Mouse (Mus musculus) brain, embryonic 14.5 days (tissue): ENCODE measurements around the gene Sh3pxd2a. TPM values are rescaled to one million over a fixed set of nuclear protein-coding genes. Genes with fewer than 3 reads are reported as not detected.

Experiments
- DNase-seq: peaks from one replicate; pipeline ENCODE4 v3.0.0-alpha.2; 2011; ENCODE audit warnings: low read depth
- CTCF ChIP-seq: fragments of 200-500 bp; IDR thresholded peaks from 2 replicates; pipeline ENCODE4 v1.5.1; 2012; ENCODE audit warnings: inconsistent platforms, mild to moderate bottlenecking, moderate library complexity, borderline replicate concordance; ENCODE audit not compliant: insufficient read depth, insufficient read length; ENCODE audit errors: extremely low read depth
- POLR2A ChIP-seq: fragments of 200-500 bp; IDR thresholded peaks from 2 replicates; pipeline ENCODE4 v1.6.1; 2012; ENCODE audit warnings: mild to moderate bottlenecking, inconsistent platforms, borderline replicate concordance; ENCODE audit not compliant: poor library complexity, insufficient read depth, insufficient read length, severe bottlenecking; ENCODE audit errors: extremely low read depth
- polyA plus RNA-seq: library from polyadenylated mRNA; depleted of rRNA; stranded (reverse); fragments of >200 nt; gene quantifications from 2 replicates; pipeline ENCODE4 v1.2.3, GENCODE M21; 2012; rRNA removed

Gene Sh3pxd2a
- 10.1 and 14.5 TPM in 2 replicates for polyA plus RNA-seq

DNA sequence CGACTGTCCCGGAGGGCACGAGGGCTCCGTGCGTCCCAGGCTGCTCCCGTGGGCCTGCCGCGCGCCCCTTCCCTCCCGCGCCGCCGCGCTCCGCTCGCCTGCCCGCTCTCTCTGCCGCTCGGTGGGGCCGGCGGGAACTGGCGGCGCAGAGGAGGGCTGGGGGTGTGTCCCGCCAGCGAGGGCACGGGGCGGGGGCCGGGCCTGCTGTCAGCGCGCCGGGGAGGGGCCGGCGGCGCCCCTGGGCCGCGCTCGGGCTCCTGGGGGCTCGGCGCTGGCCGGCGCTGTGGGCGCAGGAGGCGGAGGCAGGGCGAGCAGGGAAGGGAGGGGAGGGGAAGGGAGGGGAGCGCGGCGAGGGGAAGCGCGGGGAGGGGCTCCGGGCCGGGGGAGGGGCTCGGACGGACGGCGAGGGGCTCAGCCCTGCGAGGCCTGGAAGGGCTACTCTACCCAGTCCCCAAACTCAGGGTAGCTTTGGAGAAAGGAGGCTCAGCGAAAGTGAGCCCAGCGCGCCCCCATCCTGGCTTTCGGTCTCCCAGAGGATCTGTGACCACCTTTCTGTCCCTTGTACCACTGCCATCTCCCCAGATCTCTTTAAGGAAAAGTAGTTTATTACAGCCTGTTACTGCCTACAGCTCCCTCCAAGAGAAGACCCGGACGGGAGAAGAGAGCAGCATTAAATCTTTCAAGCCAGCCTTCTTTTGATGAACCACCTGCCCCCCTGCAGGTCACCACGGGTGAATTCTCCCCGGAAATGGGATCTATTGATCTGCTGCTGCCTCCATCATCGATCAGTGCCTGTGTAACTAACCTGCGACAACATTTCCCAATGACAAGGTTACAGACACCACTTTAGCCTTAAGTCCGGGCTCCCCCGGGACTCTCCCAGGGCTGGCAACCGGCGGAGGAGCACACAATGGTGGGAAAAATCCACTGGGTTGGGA is at the start of gene Sh3pxd2a:
TSS of gene Sh3pxd2a (minus strand) at position 98 of the 938 bp plus-strand sequence.
- TF ChIP-seq CTCF: no peak
- TF ChIP-seq POLR2A: peak; percentile 29; the same call in 1 of the 2 replicates
- DNase-seq: peak; percentile 87

DNA sequence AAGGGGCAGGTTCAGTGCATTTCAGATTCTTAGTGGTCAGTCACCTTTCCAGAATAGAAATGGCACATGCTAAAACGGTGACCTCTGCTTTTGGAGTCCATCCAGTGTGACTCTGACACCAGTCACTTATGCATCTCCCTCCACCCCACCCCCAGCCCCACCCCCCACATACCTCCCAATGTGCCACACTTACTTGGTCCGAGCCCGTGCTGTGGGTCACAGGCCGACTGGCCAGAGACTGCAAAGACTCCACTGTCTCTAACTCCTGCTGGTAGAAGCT is 49.4 kb upstream of the Sh3pxd2a start:
- TF ChIP-seq CTCF (no peak), POLR2A (no peak)
- DNase-seq: no peak

- TF ChIP-seq POLR2A (no peak), CTCF (no peak)
These were observed 48.8 kb upstream of the Sh3pxd2a start for GRCm38 (mm10) chr19:47512794-47513617.

GRCm38 (mm10) chr19:47511958-47512357 is 47.8 kb upstream of the Sh3pxd2a start:
- TF ChIP-seq POLR2A (no peak), CTCF (no peak)
- DNase-seq: no peak

More at GRCm38 (mm10) chr19:47512794-47513617, 48.8 kb upstream of the Sh3pxd2a start:
- DNase-seq: no peak

GRCm38 (mm10) chr19:47511294-47511675 is 47.1 kb upstream of the Sh3pxd2a start:
- TF ChIP-seq POLR2A: no peak
- TF ChIP-seq CTCF: no peak
- DNase-seq: no peak

- no peak for TF ChIP-seq CTCF
- no peak for TF ChIP-seq POLR2A
- peak; percentile 45 for DNase-seq
These were observed 46.5 kb upstream of the Sh3pxd2a start for GRCm38 (mm10) chr19:47510473-47511293.

DNA sequence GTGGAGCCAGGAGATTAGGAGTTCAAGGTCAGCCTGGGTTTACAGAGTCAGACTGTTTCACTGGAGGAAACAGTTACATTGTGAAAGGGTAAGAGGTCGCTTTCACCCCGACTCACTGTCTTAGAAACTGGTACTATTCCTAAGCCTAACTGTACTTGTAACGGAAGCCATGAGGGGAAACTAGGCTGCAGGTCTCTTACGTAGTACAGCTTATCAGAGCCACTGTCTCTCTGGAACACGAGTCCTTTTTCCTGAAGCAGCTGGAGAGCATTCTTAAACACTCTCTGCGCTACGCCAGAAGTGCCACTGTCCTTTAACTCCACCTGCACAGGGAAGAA is 45.9 kb upstream of the Sh3pxd2a start:
- TF ChIP-seq POLR2A (no peak), CTCF (no peak)
- DNase-seq: no peak

GRCm38 (mm10) chr19:47508771-47509281 is 44.6 kb upstream of the Sh3pxd2a start:
- TF ChIP-seq CTCF (no peak), POLR2A (no peak)
- DNase-seq: no peak

- no peak for DNase-seq
These were observed 44.0 kb upstream of the Sh3pxd2a start for GRCm38 (mm10) chr19:47508191-47508590.

DNA sequence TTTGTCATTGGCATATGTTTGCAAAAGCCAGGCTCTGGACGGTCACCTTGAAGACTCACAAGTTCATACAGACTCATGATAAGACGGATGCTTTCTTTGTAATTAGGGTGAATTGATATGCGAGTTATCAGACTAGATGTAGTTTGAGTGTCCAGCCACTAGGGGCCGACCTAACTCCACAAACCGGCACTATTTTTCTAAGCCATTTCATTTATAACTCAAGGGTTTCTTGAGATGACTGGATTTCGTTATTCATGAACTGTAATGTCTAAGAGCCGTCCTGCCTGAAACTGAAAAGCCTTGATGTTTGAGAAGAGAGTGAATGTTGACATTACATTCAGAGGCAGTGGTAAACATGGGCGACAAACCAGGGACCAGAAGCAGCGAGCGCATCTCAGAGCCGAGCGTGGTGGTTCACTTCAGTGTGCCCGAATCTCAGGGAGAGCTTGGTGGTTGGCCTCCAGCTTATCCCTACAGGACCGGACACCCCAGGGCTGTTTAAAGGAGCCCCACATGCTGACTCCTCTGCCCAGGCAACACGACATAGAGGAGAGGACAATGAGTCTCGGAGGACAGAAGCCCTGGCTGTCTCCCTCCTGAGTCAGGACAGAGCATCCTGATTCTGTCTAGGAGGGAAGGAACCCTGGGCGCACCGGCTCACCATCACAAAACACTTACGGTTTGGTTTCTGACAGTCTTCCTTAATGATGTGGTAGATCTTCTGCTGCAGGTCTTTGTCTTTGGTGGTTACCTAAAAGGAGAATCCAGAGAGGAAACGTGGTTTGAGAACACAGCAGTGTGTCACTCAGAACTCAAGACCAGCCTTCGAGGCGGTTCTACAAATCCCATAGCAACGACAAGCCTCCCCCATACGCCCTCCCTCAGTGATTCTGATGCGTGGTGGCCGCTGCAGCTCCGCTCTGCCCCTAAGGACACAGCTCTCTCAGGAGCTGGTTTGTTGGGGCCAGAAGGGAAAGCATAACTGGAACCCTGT is 43.2 kb upstream of the Sh3pxd2a start:
- peak; percentile 84 for DNase-seq
- no peak for TF ChIP-seq POLR2A
- TF ChIP-seq CTCF: peak; percentile 73; the same call in 1 of the 2 replicates

More at GRCm38 (mm10) chr19:47508191-47508590, 44.0 kb upstream of the Sh3pxd2a start:
- TF ChIP-seq CTCF: no peak
